Mouse (Mus musculus) urinary bladder, adult 18-20 months (tissue): ENCODE results near the gene Abcb9.

ENCODE experiments used
- DNase-seq, 2 experiments: peaks; one replicate each; pipeline ENCODE4 v3.0.0; 2022; ENCODE audit warnings: low spot score in 2 of 2, mixed read lengths in 2 of 2

The Abcb9 gene

DNA sequence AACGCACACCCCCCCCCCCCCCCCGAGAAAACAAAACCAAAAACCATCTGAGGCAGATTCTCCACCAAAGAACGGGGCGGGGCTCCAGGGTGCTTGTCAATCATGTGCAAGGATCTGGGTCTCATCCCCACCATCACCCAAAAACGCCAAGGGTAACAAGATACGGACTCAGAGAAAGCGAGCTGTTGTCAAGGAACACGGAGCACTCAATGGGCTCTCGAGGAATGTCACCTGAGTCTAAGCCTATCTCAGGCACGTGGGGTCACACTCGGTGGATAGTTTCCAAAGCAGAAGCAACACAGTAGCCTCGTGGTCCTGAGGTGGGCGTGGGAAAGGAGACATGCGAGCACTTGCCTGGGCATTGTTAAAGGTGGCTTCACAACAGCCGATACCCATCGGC lies 81.9 kb downstream of the Abcb9 start:
- DNase-seq = no peak

- no peak for DNase-seq
Measured at GRCm38 (mm10) chr5:124012885-124013284, 82.7 kb downstream of the Abcb9 start.

DNA sequence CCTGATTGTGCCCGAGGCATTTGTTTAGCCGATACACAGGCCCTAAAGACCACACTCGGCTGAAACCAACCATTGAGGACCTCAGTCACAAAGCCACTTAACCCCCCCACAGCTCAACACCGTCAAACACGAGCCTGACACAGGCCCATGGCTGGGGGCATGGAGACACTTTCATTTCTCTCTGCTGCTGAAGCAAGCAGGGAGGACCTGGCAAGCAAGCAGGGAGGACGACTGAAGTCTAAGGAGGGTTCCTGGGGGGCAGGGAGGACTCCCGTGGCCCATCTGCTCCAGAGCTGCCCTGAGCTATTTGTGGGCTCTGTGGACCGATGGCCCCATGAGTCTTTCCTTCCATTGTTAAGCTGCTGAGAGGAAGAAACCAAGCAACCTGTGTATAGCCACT lies 83.7 kb downstream of the Abcb9 start:
- DNase-seq = no peak
